ENCODE assay signal across 10 mouse cellular contexts in genomic region chr6:148761475-148761874, GRCm38 (mm10).
"Had no signal": no experiment of that assay in that cellular context is flagged by ENCODE, and none has a peak within 500 bp of the region (broad histone marks: within the 10 kb centered on the region; RNA-seq: fewer than 3 reads in every experiment).

No protein-coding gene starts in this region.

- H3K4me2 ChIP-seq: limb, embryonic 15.5 days; midbrain, embryonic 15.5 days; stomach, embryonic 15.5 days had no signal

- H3K4me3 ChIP-seq: limb, embryonic 15.5 days; midbrain, embryonic 10.5 days; midbrain, embryonic 15.5 days; stomach, embryonic 15.5 days had no signal

- DNase-seq: kidney, adult 2 months; kidney, postnatal 25 days; lung, adult 18-20 months; right cerebral cortex, postnatal 14 days; thymus, postnatal 36 days had no signal

- H3K36me3 ChIP-seq: limb, embryonic 15.5 days; midbrain, embryonic 10.5 days; midbrain, embryonic 15.5 days; stomach, embryonic 15.5 days had no signal

- H3K27ac ChIP-seq: limb, embryonic 15.5 days; liver, embryonic 14.5 days; midbrain, embryonic 10.5 days; midbrain, embryonic 15.5 days; stomach, embryonic 15.5 days had no signal

- H3K27me3 ChIP-seq: limb, embryonic 15.5 days; midbrain, embryonic 15.5 days; stomach, embryonic 15.5 days had no signal

- H3K9me3 ChIP-seq: limb, embryonic 15.5 days; midbrain, embryonic 10.5 days; midbrain, embryonic 15.5 days; stomach, embryonic 15.5 days had no signal

- ATAC-seq: midbrain, embryonic 15.5 days had no signal

- H3K4me1 ChIP-seq: limb, embryonic 15.5 days; midbrain, embryonic 10.5 days; midbrain, embryonic 15.5 days; stomach, embryonic 15.5 days had no signal

- H3K9ac ChIP-seq: limb, embryonic 15.5 days; liver, embryonic 14.5 days; midbrain, embryonic 15.5 days; stomach, embryonic 15.5 days had no signal
